Mouse (Mus musculus): ENCODE data around the gene Vps45.

- TF ChIP-seq CTCF (IDR thresholded peaks at IDR 0.05; ENCODE audit: borderline replicate concordance, insufficient read depth, low read depth, low read length) (no peak), POLR2A (IDR thresholded peaks at IDR 0.05; ENCODE audit: borderline replicate concordance, insufficient read depth, low read length) (no peak)
These were observed 47.0 kb upstream of the Vps45 start for GRCm38 (mm10) chr3:96105232-96105747.

All from cerebellum, adult 2 months (tissue).